Mouse (Mus musculus): ENCODE measurements around the gene Macf1.
"Not testable (repeated sequence)": the region's sequence is repeated elsewhere in the genome, so short reads cannot be mapped to it uniquely, and the experiment has no call there.

The Macf1 gene

GRCm38 (mm10) chr4:123353271-123353877 is 330.8 kb downstream of the Macf1 start:
- DNase-seq (ENCODE audit: low spot score in 2 of 2) = peak in 1 of 2 experiments; percentile 11

GRCm38 (mm10) chr4:123343471-123343789 is 340.7 kb downstream of the Macf1 start:
- DNase-seq (ENCODE audit: low spot score in 2 of 2) = no peak

GRCm38 (mm10) chr4:123342642-123343470 is 341.3 kb downstream of the Macf1 start, which contains the start of gene Bmp8a:
Gene Bmp8a (minus strand): TSS chr4:123343252.
- peak; percentile 28 to 50 for DNase-seq (ENCODE audit: low spot score in 2 of 2)

GRCm38 (mm10) chr4:123342091-123342641 is 342.0 kb downstream of the Macf1 start:
- DNase-seq (ENCODE audit: low spot score in 2 of 2) = peak; percentile 10 to 14

GRCm38 (mm10) chr4:123340232-123340631 is 343.9 kb downstream of the Macf1 start:
- no peak for DNase-seq (ENCODE audit: low spot score in 2 of 2)

GRCm38 (mm10) chr4:123337693-123338092 is 346.5 kb downstream of the Macf1 start:
- DNase-seq (ENCODE audit: low spot score in 2 of 2) = no peak

- DNase-seq (ENCODE audit: low spot score in 2 of 2) = no peak
These were observed 348.2 kb downstream of the Macf1 start for GRCm38 (mm10) chr4:123335796-123336585.

- DNase-seq (ENCODE audit: low spot score in 2 of 2) = not testable (repeated sequence)
These were observed 348.9 kb downstream of the Macf1 start for GRCm38 (mm10) chr4:123335244-123335643.

- no peak for DNase-seq (ENCODE audit: low spot score in 2 of 2)
These were observed 350.0 kb downstream of the Macf1 start for GRCm38 (mm10) chr4:123334177-123334576.

GRCm38 (mm10) chr4:123333151-123333550 is 351.0 kb downstream of the Macf1 start:
- no peak for DNase-seq (ENCODE audit: low spot score in 2 of 2)

GRCm38 (mm10) chr4:123331961-123332360 is 352.2 kb downstream of the Macf1 start:
- DNase-seq (ENCODE audit: low spot score in 2 of 2) = not testable (repeated sequence)

GRCm38 (mm10) chr4:123331326-123331725 is 352.8 kb downstream of the Macf1 start:
- DNase-seq (ENCODE audit: low spot score in 2 of 2) = no peak

- DNase-seq (ENCODE audit: low spot score in 2 of 2) = no peak
These were observed 355.2 kb downstream of the Macf1 start for GRCm38 (mm10) chr4:123328946-123329345.

- no peak for DNase-seq (ENCODE audit: low spot score in 2 of 2)
These were observed 356.5 kb downstream of the Macf1 start for GRCm38 (mm10) chr4:123327630-123328029.

- DNase-seq (ENCODE audit: low spot score in 2 of 2) = no peak
These were observed 358.1 kb downstream of the Macf1 start for GRCm38 (mm10) chr4:123326087-123326486.

GRCm38 (mm10) chr4:123323534-123323933 is 360.6 kb downstream of the Macf1 start, which contains the start of gene Oxct2a:
Gene Oxct2a (minus strand): TSS chr4:123323634.
- DNase-seq (ENCODE audit: low spot score in 2 of 2) = no peak

GRCm38 (mm10) chr4:123322910-123323309 is 361.2 kb downstream of the Macf1 start:
- not testable (repeated sequence) for DNase-seq (ENCODE audit: low spot score in 2 of 2)

GRCm38 (mm10) chr4:123314497-123314896 is 369.7 kb downstream of the Macf1 start:
- no peak for DNase-seq (ENCODE audit: low spot score in 2 of 2)

GRCm38 (mm10) chr4:123313010-123313409 is 371.1 kb downstream of the Macf1 start:
- DNase-seq (ENCODE audit: low spot score in 2 of 2) = peak in 1 of 2 experiments; percentile 7

GRCm38 (mm10) chr4:123311845-123312244 is 372.3 kb downstream of the Macf1 start:
- DNase-seq (ENCODE audit: low spot score in 2 of 2) = no peak

- DNase-seq (ENCODE audit: low spot score in 2 of 2) = no peak
These were observed 375.9 kb downstream of the Macf1 start for GRCm38 (mm10) chr4:123308292-123308691.

GRCm38 (mm10) chr4:123306999-123307398 is 377.2 kb downstream of the Macf1 start:
- DNase-seq (ENCODE audit: low spot score in 2 of 2) = no peak
